Mouse (Mus musculus) right cerebral cortex, adult 18-20 months (tissue): Measurements from ENCODE around the gene Bet1.
A peak's percentile ranks its signal among the peaks of the same experiment; 100 is the strongest.

Source experiments
- DNase-seq: peaks from one replicate; pipeline ENCODE4 v3.0.0; 2022; ENCODE audit warnings: mixed read lengths

Gene Bet1

GRCm38 (mm10) chr6:4086663-4087454, at the start of gene Bet1:
Gene Bet1 (minus strand): TSS chr6:4086972.
- DNase-seq = peak; percentile 92

- DNase-seq = no peak
Measured at GRCm38 (mm10) chr6:4132239-4132638, 45.5 kb upstream of the Bet1 start.

- DNase-seq = no peak
Measured at GRCm38 (mm10) chr6:4131149-4131548, 44.4 kb upstream of the Bet1 start.

GRCm38 (mm10) chr6:4118611-4119010, 31.8 kb upstream of the Bet1 start:
- DNase-seq = no peak

GRCm38 (mm10) chr6:4090423-4090822, 3.7 kb upstream of the Bet1 start:
- DNase-seq = no peak

GRCm38 (mm10) chr6:4072281-4072680, 14.5 kb downstream of the Bet1 start:
- no peak for DNase-seq

- no peak for DNase-seq
Measured at GRCm38 (mm10) chr6:4069714-4070113, 17.1 kb downstream of the Bet1 start.

- no peak for DNase-seq
Measured at GRCm38 (mm10) chr6:4054387-4054786, 32.4 kb downstream of the Bet1 start.

- DNase-seq = no peak
Measured at GRCm38 (mm10) chr6:4052843-4053242, 33.9 kb downstream of the Bet1 start.

- DNase-seq = no peak
Measured at GRCm38 (mm10) chr6:4047200-4047599, 39.6 kb downstream of the Bet1 start.

- DNase-seq = no peak
Measured at GRCm38 (mm10) chr6:4041821-4042220, 45.0 kb downstream of the Bet1 start.

- DNase-seq = no peak
Measured at GRCm38 (mm10) chr6:4030956-4031355, 55.8 kb downstream of the Bet1 start.
